15 mouse cellular contexts compared by ENCODE assay signal in the genomic region with DNA sequence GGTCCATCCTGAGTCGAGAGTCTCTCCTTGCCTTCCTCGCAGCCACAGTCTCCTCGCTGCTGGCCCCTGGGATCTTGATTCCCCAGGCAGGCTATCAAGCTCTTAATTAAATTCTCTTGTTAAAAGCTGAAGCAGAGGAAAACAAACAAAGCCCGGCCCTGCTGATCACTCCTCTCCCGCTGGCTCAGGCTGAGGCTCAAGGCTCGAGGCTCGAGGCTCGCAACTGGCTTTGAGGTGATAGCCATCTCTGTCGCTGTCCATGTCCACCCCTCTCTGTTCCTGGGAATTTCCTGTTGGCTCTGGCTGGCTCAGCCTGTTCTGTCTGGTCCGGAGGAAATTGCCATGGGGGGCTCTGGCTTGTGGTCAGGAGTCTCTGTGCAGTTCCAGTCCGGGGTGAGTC. TPM values are rescaled to one million over a fixed set of nuclear protein-coding genes. Genes with fewer than 3 reads are reported as not detected.
DNase-seq lines count a peak whose midpoint lies in the region; ATAC-seq and TF ChIP-seq lines count a peak whose summit lies in the region.
"Had no signal": no experiment of that assay in that cellular context is flagged by ENCODE, and none has a peak within 500 bp of the region (broad histone marks: within the 10 kb centered on the region; RNA-seq: fewer than 3 reads in every experiment).

No protein-coding gene starts in this region.

- H3K36me3 ChIP-seq in forebrain, embryonic 11.5 days (ENCODE audit: control insufficient read depth, insufficient read depth, low read length): no peaks in the 10 kb centered on the region
- H3K36me3 ChIP-seq in forebrain, embryonic 13.5 days (ENCODE audit: poor library complexity, severe bottlenecking): no peaks in the 10 kb centered on the region
- H3K36me3 ChIP-seq in kidney, embryonic 15.5 days: no peaks in the 10 kb centered on the region
- H3K36me3 ChIP-seq: embryonic facial prominence, embryonic 13.5 days; lung, embryonic 15.5 days had no signal

- H3K27me3 ChIP-seq in forebrain, embryonic 11.5 days (ENCODE audit: control insufficient read depth, insufficient read depth, low read length): peaks cover 13% of the 10 kb centered on the region
- H3K27me3 ChIP-seq in forebrain, embryonic 13.5 days: peaks cover 40% of the 10 kb centered on the region
- H3K27me3 ChIP-seq in kidney, embryonic 15.5 days: peaks cover 29% of the 10 kb centered on the region

- TF ChIP-seq CTCF in lung, adult 2 months (IDR thresholded peaks at IDR 0.05; ENCODE audit: insufficient read depth, low read length): no peak

- TF ChIP-seq POLR2A in lung, adult 2 months (IDR thresholded peaks at IDR 0.05; ENCODE audit: borderline replicate concordance, extremely low read depth, low read depth, low read length): no peak

- H3K9ac ChIP-seq in forebrain, embryonic 11.5 days (ENCODE audit: low read length): no peak overlapping the region
- no peak overlapping the region for H3K9ac ChIP-seq in forebrain, embryonic 13.5 days
- no peak overlapping the region for H3K9ac ChIP-seq in kidney, embryonic 15.5 days
- H3K9ac ChIP-seq: embryonic facial prominence, embryonic 13.5 days; lung, embryonic 15.5 days had no signal

- no peak overlapping the region for H3K4me3 ChIP-seq in forebrain, embryonic 11.5 days (ENCODE audit: low read depth, low read length)
- no peak overlapping the region for H3K4me3 ChIP-seq in forebrain, embryonic 13.5 days
- H3K4me3 ChIP-seq in kidney, embryonic 15.5 days (replicated peaks): no peak overlapping the region
- H3K4me3 ChIP-seq in lung, adult 2 months (replicated peaks; ENCODE audit: extremely low read depth, low read depth, low read length): no peak overlapping the region
- H3K4me3 ChIP-seq: embryonic facial prominence, embryonic 13.5 days; lung, embryonic 15.5 days had no signal

- no peak overlapping the region for H3K4me2 ChIP-seq in forebrain, embryonic 11.5 days (ENCODE audit: low read depth, low read length, severe bottlenecking)
- no peak overlapping the region for H3K4me2 ChIP-seq in forebrain, embryonic 13.5 days
- H3K4me2 ChIP-seq in kidney, embryonic 15.5 days: 0 out of 2 replicates have a peak overlapping the region, but pooled peaks have one; percentile 4
- H3K4me2 ChIP-seq: embryonic facial prominence, embryonic 13.5 days; lung, embryonic 15.5 days had no signal

- no peak for ATAC-seq in forebrain, embryonic 11.5 days (replicated peaks; ENCODE audit: low FRiP score)
- ATAC-seq in forebrain, embryonic 13.5 days: no peak
- no peak for ATAC-seq in kidney, embryonic 15.5 days (replicated peaks; ENCODE audit: low FRiP score)

- 6% methylated on average over 11 of the region's 11 CpGs for WGBS in forebrain, embryonic 11.5 days
- WGBS in forebrain, embryonic 13.5 days: 7% methylated on average over 11 of the region's 11 CpGs
- WGBS in kidney, embryonic 15.5 days: 14% methylated on average over 11 of the region's 11 CpGs
- 19% methylated on average over 11 of the region's 11 CpGs for WGBS in lung, adult 2 months

- H3K9me3 ChIP-seq in forebrain, embryonic 11.5 days (ENCODE audit: control insufficient read depth, low read length): no peaks in the 10 kb centered on the region
- H3K9me3 ChIP-seq in forebrain, embryonic 13.5 days (replicated peaks): no peaks in the 10 kb centered on the region
- no peaks in the 10 kb centered on the region for H3K9me3 ChIP-seq in kidney, embryonic 15.5 days (replicated peaks)
- H3K9me3 ChIP-seq: embryonic facial prominence, embryonic 13.5 days; lung, embryonic 15.5 days had no signal

- DNase-seq in forebrain, embryonic 11.5 days (ENCODE audit: low spot score): peak; percentile 63
- no peak for DNase-seq in kidney, adult 11 months
- DNase-seq in lung, postnatal 25 days (ENCODE audit: low spot score): peak; percentile 48
- DNase-seq in lung, adult 2 months: no peak
- peak; percentile 56 for DNase-seq in lung, postnatal 36 days
- no peak for DNase-seq in right cerebral cortex, adult 2 months (ENCODE audit: low spot score in 2 of 2)
- DNase-seq: adrenal gland, postnatal 14 days; cerebellum, adult 18-20 months; gastrocnemius, postnatal 36 days; spleen, adult 18-20 months; thymus, adult 2 months had no signal

- H3K4me1 ChIP-seq in forebrain, embryonic 11.5 days (replicated peaks; ENCODE audit: control insufficient read depth, insufficient read depth, low read length): peaks cover 4% of the 10 kb centered on the region; the same call in 1 of the 2 replicates
- peaks cover 7% of the 10 kb centered on the region; the same call in 1 of the 2 replicates for H3K4me1 ChIP-seq in forebrain, embryonic 13.5 days
- H3K4me1 ChIP-seq in kidney, embryonic 15.5 days: peaks cover 19% of the 10 kb centered on the region
- peaks cover 3% of the 10 kb centered on the region; the same call in 1 of the 2 replicates for H3K4me1 ChIP-seq in lung, adult 2 months (ENCODE audit: control insufficient read depth, insufficient read depth, low read length)

- no peak overlapping the region for H3K27ac ChIP-seq in forebrain, embryonic 11.5 days (ENCODE audit: low read depth, low read length)
- H3K27ac ChIP-seq in forebrain, embryonic 13.5 days: no peak overlapping the region
- no peak overlapping the region for H3K27ac ChIP-seq in kidney, embryonic 15.5 days
- H3K27ac ChIP-seq: embryonic facial prominence, embryonic 13.5 days; lung, embryonic 15.5 days had no signal

RNA-seq across cellular contexts. Expression of gene Htr1d, which starts 4.4 kb away (rescaled TPM):
- polyA plus RNA-seq in forebrain, embryonic 11.5 days (2014; fragmentation: Nextera tagmentation; extraction: Ambion mirVana): 0.21 and 0.25 TPM in 2 replicates
- 0.37 and 0.38 TPM in 2 replicates for polyA plus RNA-seq in forebrain, embryonic 13.5 days (2015; fragmentation: Nextera tagmentation; extraction: Ambion mirVana)
- 0.21 and 0.44 TPM in 2 replicates for polyA plus RNA-seq in kidney, embryonic 15.5 days (2015; fragmentation: Nextera tagmentation; extraction: Ambion mirVana)
- polyA plus RNA-seq in lung, adult 2 months (2012; rRNA removed): 0.10 TPM in 1 of 2 replicates, not detected in the other
- polyA plus RNA-seq: lung, embryonic 15.5 days had no signal

RNA-seq across cellular contexts. Expression of gene 6030445D17Rik, which starts 43.1 kb away (rescaled TPM):
- polyA plus RNA-seq in forebrain, embryonic 11.5 days (2014; fragmentation: Nextera tagmentation; extraction: Ambion mirVana): not detected in 2 replicates
- polyA plus RNA-seq in forebrain, embryonic 13.5 days (2015; fragmentation: Nextera tagmentation; extraction: Ambion mirVana): 0.13 TPM in 1 of 2 replicates, not detected in the other
- 0.40 and 0.57 TPM in 2 replicates for polyA plus RNA-seq in kidney, embryonic 15.5 days (2015; fragmentation: Nextera tagmentation; extraction: Ambion mirVana)
- 0.72 and 1.1 TPM in 2 replicates for polyA plus RNA-seq in lung, adult 2 months (2012; rRNA removed)

RNA-seq across cellular contexts. Expression of gene Luzp1, which starts 50.6 kb away (rescaled TPM):
- 119 and 121 TPM in 2 replicates for polyA plus RNA-seq in forebrain, embryonic 11.5 days (2014; fragmentation: Nextera tagmentation; extraction: Ambion mirVana)
- 91.1 and 99.1 TPM in 2 replicates for polyA plus RNA-seq in forebrain, embryonic 13.5 days (2015; fragmentation: Nextera tagmentation; extraction: Ambion mirVana)
- 134 and 146 TPM in 2 replicates for polyA plus RNA-seq in kidney, embryonic 15.5 days (2015; fragmentation: Nextera tagmentation; extraction: Ambion mirVana)
- polyA plus RNA-seq in lung, adult 2 months (2012; rRNA removed): 12.5 and 15.7 TPM in 2 replicates

Comparison
In these comparisons a context has a peak if more than half of its experiments do, and no peak if none do; other contexts are left out.
1. DNase-seq: peak in forebrain, embryonic 11.5 days (single experiment), lung, postnatal 25 days (single experiment) and lung, postnatal 36 days (single experiment); none in kidney, adult 11 months (single experiment), lung, adult 2 months (single experiment) and right cerebral cortex, adult 2 months (0 of 2).